Mouse (Mus musculus) layer of hippocampus, postnatal 36 days (tissue): ENCODE results near the gene Arl15. TPM values are rescaled to one million over a fixed set of nuclear protein-coding genes. Genes with fewer than 3 reads are reported as not detected.

Experiments
- DNase-seq, 2 experiments: peaks; one replicate each; pipeline ENCODE4 v3.0.0; 2022
- total RNA-seq, 2 experiments: library from RNA; stranded (reverse); gene quantifications; 2 replicates each; pipeline ENCODE4 v1.2.3; 2021

Arl15 gene
- total RNA-seq, 2 experiments from 2014 or later: 61.5 to 69.2 TPM

- DNase-seq: no peak
Observed at GRCm38 (mm10) chr13:114071439-114071838, 277.1 kb downstream of the Arl15 start.

- no peak for DNase-seq
Observed at GRCm38 (mm10) chr13:114074471-114074870, 280.2 kb downstream of the Arl15 start.

GRCm38 (mm10) chr13:114075724-114076384 is 281.5 kb downstream of the Arl15 start:
- DNase-seq: peak in 1 of 2 experiments; percentile 21

- no peak for DNase-seq
Observed at GRCm38 (mm10) chr13:114077181-114077580, 282.9 kb downstream of the Arl15 start.

- no peak for DNase-seq
Observed at GRCm38 (mm10) chr13:114077584-114078270, 283.4 kb downstream of the Arl15 start.

- no peak for DNase-seq
Observed at GRCm38 (mm10) chr13:114078851-114079250, 284.5 kb downstream of the Arl15 start.

- DNase-seq: no peak
Observed at GRCm38 (mm10) chr13:114079751-114080150, 285.4 kb downstream of the Arl15 start.

GRCm38 (mm10) chr13:114080491-114080890 is 286.2 kb downstream of the Arl15 start:
- no peak for DNase-seq

GRCm38 (mm10) chr13:114083570-114084138 is 289.3 kb downstream of the Arl15 start:
- no peak for DNase-seq

GRCm38 (mm10) chr13:114085442-114085841 is 291.1 kb downstream of the Arl15 start:
- no peak for DNase-seq

- DNase-seq: no peak
Observed at GRCm38 (mm10) chr13:114086325-114086724, 292.0 kb downstream of the Arl15 start.

GRCm38 (mm10) chr13:114086801-114087200 is 292.5 kb downstream of the Arl15 start:
- DNase-seq: no peak

GRCm38 (mm10) chr13:114087696-114088465 is 293.6 kb downstream of the Arl15 start:
- no peak for DNase-seq

GRCm38 (mm10) chr13:114090786-114091185 is 296.5 kb downstream of the Arl15 start:
- DNase-seq: no peak

- no peak for DNase-seq
Observed at GRCm38 (mm10) chr13:114091231-114091630, 296.9 kb downstream of the Arl15 start.

GRCm38 (mm10) chr13:114094151-114094875 is 300.0 kb downstream of the Arl15 start:
- DNase-seq: no peak

- DNase-seq: no peak
Observed at GRCm38 (mm10) chr13:114095440-114095839, 301.1 kb downstream of the Arl15 start.

GRCm38 (mm10) chr13:114096386-114096785 is 302.1 kb downstream of the Arl15 start:
- no peak for DNase-seq

- DNase-seq: no peak
Observed at GRCm38 (mm10) chr13:114101155-114101554, 306.9 kb downstream of the Arl15 start.

- no peak for DNase-seq
Observed at GRCm38 (mm10) chr13:114106083-114106482, 311.8 kb downstream of the Arl15 start.

GRCm38 (mm10) chr13:114107499-114107898 is 313.2 kb downstream of the Arl15 start:
- no peak for DNase-seq

- no peak for DNase-seq
Observed at GRCm38 (mm10) chr13:114109441-114109840, 315.1 kb downstream of the Arl15 start.
